Mouse (Mus musculus): ENCODE results near the gene Bspry. TPM values are rescaled to one million over a fixed set of nuclear protein-coding genes. Genes with fewer than 3 reads are reported as not detected.

The Bspry gene
- 0.34 TPM for polyA plus RNA-seq (2015; fragmentation: Illumina TruSeq; extraction: RNeasy Lipid Tissue Mini Kit (QIAGEN cat#74804); ENCODE audit: low read depth, low replicate concordance)

GRCm38 (mm10) chr4:62479937-62480708, at the start of gene Bspry:
Bspry (plus strand) TSS chr4:62480053.

DNA sequence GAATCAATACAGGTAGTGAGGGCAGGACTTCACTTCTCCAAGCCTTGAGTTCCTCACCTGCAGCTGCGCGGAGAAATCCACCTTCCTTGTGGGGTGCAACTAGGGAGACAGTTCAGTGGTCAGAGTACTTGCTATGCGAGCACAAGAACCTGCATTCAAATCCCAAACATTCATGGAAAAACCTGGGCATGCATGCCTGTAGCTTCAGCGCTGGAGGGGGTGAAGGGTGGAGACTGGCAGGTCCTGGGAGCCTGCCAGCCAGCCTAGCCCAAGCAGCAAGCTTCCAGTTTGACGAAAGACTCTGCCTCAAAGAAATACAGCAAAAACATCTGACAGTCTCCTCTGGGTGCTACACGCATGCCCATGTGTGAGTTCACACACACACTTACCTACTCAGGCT, 44.8 kb upstream of the Bspry start, which contains the start of gene Rnf183:
TSS of gene Rnf183 (minus strand) at position 172 of the 400 bp plus-strand sequence.

DNA sequence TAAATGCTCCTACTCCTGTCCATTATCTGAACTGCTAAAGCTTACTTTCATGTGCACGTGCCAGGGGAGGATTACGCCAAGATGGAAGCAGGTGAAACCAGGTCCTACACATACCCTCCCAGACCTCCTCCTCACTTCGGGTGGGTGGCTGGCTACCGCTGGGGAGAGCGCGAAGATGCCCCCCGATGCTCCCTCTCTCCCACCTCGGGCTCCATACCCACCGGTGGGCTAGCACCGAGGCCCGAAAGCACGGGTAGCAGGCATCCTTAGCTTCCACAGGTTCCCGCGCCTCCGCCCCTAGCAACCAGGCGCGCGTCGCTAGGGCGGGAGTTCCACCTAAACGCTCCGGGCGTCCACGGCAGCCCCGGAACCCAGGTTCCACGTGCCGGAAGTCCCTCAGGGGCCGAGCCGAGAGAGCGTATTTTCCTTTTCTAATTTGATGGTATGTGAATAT, 9.2 kb upstream of the Bspry start, which contains the start of gene Wdr31:
TSS of gene Wdr31 (minus strand) at position 299 of the 454 bp plus-strand sequence.

DNA sequence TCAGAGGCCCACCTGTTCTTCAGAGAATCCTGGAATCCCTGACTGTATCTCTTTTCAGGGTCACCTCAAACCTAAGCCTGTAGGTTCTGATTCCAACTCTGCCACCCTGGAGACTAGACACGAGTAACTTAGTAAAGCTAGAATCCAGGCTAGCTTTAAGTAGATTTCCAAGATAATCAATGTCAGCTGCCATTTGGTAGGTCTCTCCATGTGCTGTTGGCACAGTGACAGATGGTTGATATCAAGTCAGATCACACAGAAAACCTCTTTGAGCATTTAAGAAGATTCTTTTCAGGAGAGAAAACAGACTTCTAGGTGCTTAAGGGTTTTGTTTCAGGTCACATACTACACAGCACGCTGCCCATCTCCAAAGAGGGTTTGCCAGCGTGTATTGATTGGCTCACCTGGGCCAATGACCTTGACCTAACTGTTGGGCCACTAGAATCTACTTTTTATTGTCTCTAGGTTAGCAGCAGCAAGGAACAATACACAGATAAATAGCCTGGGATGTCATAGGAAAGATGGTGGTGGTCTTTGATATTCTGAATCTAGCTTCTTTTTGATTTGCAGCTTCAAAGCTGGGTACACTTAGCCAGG, 23.6 kb downstream of the Bspry start, which contains the start of gene Hdhd3:
TSS of gene Hdhd3 (minus strand) at position 94 of the 597 bp plus-strand sequence.

GRCm38 (mm10) chr4:62519849-62520233, 40.0 kb downstream of the Bspry start, which contains the start of gene Alad:
Alad (minus strand) TSS chr4:62519918.

GRCm38 (mm10) chr4:62524651-62525488, 45.0 kb downstream of the Bspry start, which contains the start of the genes Pole3 and 4933430I17Rik:
Pole3 (minus strand) TSS chr4:62525068.
4933430I17Rik (plus strand) TSS chr4:62525369.

Other genes with a start within 250 kb of the Bspry start
- gene Zfp37, start 249.0 kb upstream of the Bspry start, polyA plus RNA-seq (2015; fragmentation: Illumina TruSeq; extraction: RNeasy Lipid Tissue Mini Kit (QIAGEN cat#74804); ENCODE audit: low read depth, low replicate concordance) = 18.6 TPM
- gene Slc31a2, start 217.5 kb upstream of the Bspry start, polyA plus RNA-seq (2015; fragmentation: Illumina TruSeq; extraction: RNeasy Lipid Tissue Mini Kit (QIAGEN cat#74804); ENCODE audit: low read depth, low replicate concordance) = 13.5 TPM
- gene Fkbp15, start 119.5 kb upstream of the Bspry start, polyA plus RNA-seq (2015; fragmentation: Illumina TruSeq; extraction: RNeasy Lipid Tissue Mini Kit (QIAGEN cat#74804); ENCODE audit: low read depth, low replicate concordance) = 21.4 TPM
- 19.1 TPM for gene Slc31a1, start 119.3 kb upstream of the Bspry start, polyA plus RNA-seq (2015; fragmentation: Illumina TruSeq; extraction: RNeasy Lipid Tissue Mini Kit (QIAGEN cat#74804); ENCODE audit: low read depth, low replicate concordance)
- 64.1 TPM for gene Cdc26, start 71.4 kb upstream of the Bspry start, polyA plus RNA-seq (2015; fragmentation: Illumina TruSeq; extraction: RNeasy Lipid Tissue Mini Kit (QIAGEN cat#74804); ENCODE audit: low read depth, low replicate concordance)
- 10.5 TPM for gene Prpf4, start 71.3 kb upstream of the Bspry start, polyA plus RNA-seq (2015; fragmentation: Illumina TruSeq; extraction: RNeasy Lipid Tissue Mini Kit (QIAGEN cat#74804); ENCODE audit: low read depth, low replicate concordance)
- gene Rnf183, start 44.8 kb upstream of the Bspry start, polyA plus RNA-seq (2015; fragmentation: Illumina TruSeq; extraction: RNeasy Lipid Tissue Mini Kit (QIAGEN cat#74804); ENCODE audit: low read depth, low replicate concordance) = not detected
- 6.7 TPM for gene Wdr31, start 9.2 kb upstream of the Bspry start, polyA plus RNA-seq (2015; fragmentation: Illumina TruSeq; extraction: RNeasy Lipid Tissue Mini Kit (QIAGEN cat#74804); ENCODE audit: low read depth, low replicate concordance)
- gene Hdhd3, start 23.4 kb downstream of the Bspry start, polyA plus RNA-seq (2015; fragmentation: Illumina TruSeq; extraction: RNeasy Lipid Tissue Mini Kit (QIAGEN cat#74804); ENCODE audit: low read depth, low replicate concordance) = 13.8 TPM
- gene Alad, start 39.9 kb downstream of the Bspry start, polyA plus RNA-seq (2015; fragmentation: Illumina TruSeq; extraction: RNeasy Lipid Tissue Mini Kit (QIAGEN cat#74804); ENCODE audit: low read depth, low replicate concordance) = 34.0 TPM
- gene Pole3, start 45.0 kb downstream of the Bspry start, polyA plus RNA-seq (2015; fragmentation: Illumina TruSeq; extraction: RNeasy Lipid Tissue Mini Kit (QIAGEN cat#74804); ENCODE audit: low read depth, low replicate concordance) = 40.6 TPM
- 0.42 TPM for gene 4933430I17Rik, start 45.3 kb downstream of the Bspry start, polyA plus RNA-seq (2015; fragmentation: Illumina TruSeq; extraction: RNeasy Lipid Tissue Mini Kit (QIAGEN cat#74804); ENCODE audit: low read depth, low replicate concordance)
- gene Rgs3, start 79.8 kb downstream of the Bspry start, polyA plus RNA-seq (2015; fragmentation: Illumina TruSeq; extraction: RNeasy Lipid Tissue Mini Kit (QIAGEN cat#74804); ENCODE audit: low read depth, low replicate concordance) = 43.1 TPM

All from brain, adult 10 weeks (tissue).